10 mouse cellular contexts compared by ENCODE assay signal in the genomic region with DNA sequence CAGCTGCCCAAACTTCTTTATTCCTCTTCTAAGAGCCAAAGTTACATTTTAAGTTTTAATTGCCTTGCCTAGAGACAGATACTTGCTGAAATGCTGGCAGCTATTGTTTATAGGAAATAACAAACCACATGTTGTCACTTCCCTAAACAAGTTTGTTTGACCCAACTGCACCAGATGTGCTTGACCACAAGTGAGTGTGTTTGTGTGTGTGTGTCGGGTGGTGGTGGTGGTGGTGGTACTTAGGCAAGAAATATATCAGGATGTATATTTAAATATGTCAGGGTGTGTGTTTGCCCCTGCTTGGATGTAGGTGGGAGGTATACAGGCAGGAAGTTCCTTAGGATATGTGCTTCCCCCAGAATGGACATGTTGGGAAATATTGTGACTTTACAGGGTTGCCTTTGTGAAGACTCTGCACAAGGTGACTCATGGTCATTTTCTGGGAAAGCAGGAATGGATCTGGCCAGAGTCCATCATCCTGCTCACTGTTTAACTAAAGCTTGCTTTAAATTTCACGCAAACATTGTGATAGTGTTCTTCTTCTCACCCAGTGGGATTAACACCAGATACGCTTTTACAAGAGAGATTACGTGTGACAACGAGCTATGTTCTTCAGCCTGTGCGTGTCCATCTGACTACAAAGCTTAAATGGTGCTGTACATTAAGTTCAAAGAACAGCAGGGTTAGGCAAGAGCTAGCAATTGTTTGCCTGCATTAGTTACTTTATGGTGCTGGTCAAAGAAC. TPM values are rescaled to one million over a fixed set of nuclear protein-coding genes. Genes with fewer than 3 reads are reported as not detected.
DNase-seq lines count a peak whose midpoint lies in the region; ATAC-seq and TF ChIP-seq lines count a peak whose summit lies in the region.
"Had no signal": no experiment of that assay in that cellular context is flagged by ENCODE, and none has a peak within 500 bp of the region (broad histone marks: within the 10 kb centered on the region; RNA-seq: fewer than 3 reads in every experiment).

No protein-coding gene starts in this region.

- H3K9ac ChIP-seq in heart, embryonic 11.5 days (ENCODE audit: low read depth, low read length) = no peak overlapping the region
- H3K9ac ChIP-seq in midbrain, embryonic 14.5 days (replicated peaks; ENCODE audit: low read length) = no peak overlapping the region
- H3K9ac ChIP-seq in midbrain, postnatal 0 days (replicated peaks; ENCODE audit: low read length, poor library complexity, severe bottlenecking) = no peak overlapping the region
- no peak overlapping the region for H3K9ac ChIP-seq in hindbrain, postnatal 0 days (replicated peaks; ENCODE audit: low read length)
- H3K9ac ChIP-seq in stomach, embryonic 14.5 days (replicated peaks; ENCODE audit: low read depth, low read length) = no peak overlapping the region

- H3K27me3 ChIP-seq in heart, embryonic 11.5 days (ENCODE audit: control insufficient read depth, insufficient read depth, low read length) = no peaks in the 10 kb centered on the region
- no peaks in the 10 kb centered on the region for H3K27me3 ChIP-seq in midbrain, embryonic 14.5 days (ENCODE audit: control insufficient read depth, insufficient read depth, low read length)
- H3K27me3 ChIP-seq in midbrain, postnatal 0 days (ENCODE audit: insufficient read depth, low read length) = no peaks in the 10 kb centered on the region
- H3K27me3 ChIP-seq in hindbrain, postnatal 0 days (ENCODE audit: insufficient read depth, low read length) = no peaks in the 10 kb centered on the region
- H3K27me3 ChIP-seq in stomach, embryonic 14.5 days (ENCODE audit: control insufficient read depth, insufficient read depth, low read length) = no peaks in the 10 kb centered on the region

- ATAC-seq in heart, embryonic 11.5 days (replicated peaks; ENCODE audit: insufficient number of reproducible peaks, low FRiP score, low TSS enrichment) = no peak
- ATAC-seq in midbrain, embryonic 14.5 days (ENCODE audit: low FRiP score, low TSS enrichment) = no peak
- no peak; the same call in 1 of the 2 replicates for ATAC-seq in midbrain, postnatal 0 days (ENCODE audit: low FRiP score)
- ATAC-seq in hindbrain, postnatal 0 days = peak; percentile 22; the same call in 1 of the 2 replicates
- ATAC-seq in stomach, embryonic 14.5 days (ENCODE audit: insufficient number of reproducible peaks, insufficient read depth, low FRiP score, low read depth) = peak; percentile 19; the same call in 1 of the 2 replicates

- TF ChIP-seq CTCF in midbrain, postnatal 0 days (IDR thresholded peaks at IDR 0.05) = no peak
- no peak for TF ChIP-seq CTCF in hindbrain, postnatal 0 days (IDR thresholded peaks at IDR 0.05; ENCODE audit: low read depth)

- intact Hi-C loops in heart, postnatal 10 days (cut with DNase I) = loop anchor here (10.0 kb wide), 1 partner anchor 50 kb away; no protein-coding TSS in a partner anchor

- H3K9me3 ChIP-seq in heart, embryonic 11.5 days (replicated peaks; ENCODE audit: control insufficient read depth, low read length) = no peaks in the 10 kb centered on the region
- no peaks in the 10 kb centered on the region for H3K9me3 ChIP-seq in midbrain, embryonic 14.5 days (ENCODE audit: control insufficient read depth, low read length)
- H3K9me3 ChIP-seq in midbrain, postnatal 0 days (ENCODE audit: low read length) = no peaks in the 10 kb centered on the region
- H3K9me3 ChIP-seq in hindbrain, postnatal 0 days (ENCODE audit: low read length) = no peaks in the 10 kb centered on the region
- H3K9me3 ChIP-seq in stomach, embryonic 14.5 days (ENCODE audit: control insufficient read depth, low read depth, low read length) = no peaks in the 10 kb centered on the region

- peak overlapping the region; percentile 53; the same call in 1 of the 2 replicates for H3K4me2 ChIP-seq in heart, embryonic 11.5 days
- H3K4me2 ChIP-seq in midbrain, embryonic 14.5 days (ENCODE audit: low read length) = no peak overlapping the region
- no peak overlapping the region for H3K4me2 ChIP-seq in midbrain, postnatal 0 days (ENCODE audit: low read depth, low read length, poor library complexity, severe bottlenecking)
- H3K4me2 ChIP-seq in hindbrain, postnatal 0 days (ENCODE audit: low read depth, low read length) = no peak overlapping the region; the same call in 1 of the 2 replicates
- H3K4me2 ChIP-seq in stomach, embryonic 14.5 days (replicated peaks; ENCODE audit: low read depth, low read length) = no peak overlapping the region

- WGBS in heart, embryonic 11.5 days (ENCODE audit: insufficient replicate concordance) = 63% methylated on average over 6 of the region's 6 CpGs
- 67% methylated on average over 6 of the region's 6 CpGs for WGBS in midbrain, embryonic 14.5 days
- 57% methylated on average over 6 of the region's 6 CpGs for WGBS in midbrain, postnatal 0 days
- 66% methylated on average over 6 of the region's 6 CpGs for WGBS in hindbrain, postnatal 0 days
- 57% methylated on average over 6 of the region's 6 CpGs for WGBS in stomach, embryonic 14.5 days

- H3K27ac ChIP-seq in heart, embryonic 11.5 days (ENCODE audit: low read depth, low read length) = no peak overlapping the region
- peak overlapping the region; percentile 85; the same call in 1 of the 2 replicates for H3K27ac ChIP-seq in midbrain, embryonic 14.5 days (replicated peaks; ENCODE audit: low read depth, low read length)
- no peak overlapping the region for H3K27ac ChIP-seq in midbrain, postnatal 0 days (ENCODE audit: low read depth, low read length)
- no peak overlapping the region for H3K27ac ChIP-seq in hindbrain, postnatal 0 days
- no peak overlapping the region for H3K27ac ChIP-seq in stomach, embryonic 14.5 days (ENCODE audit: low read length)

- no peak for DNase-seq in heart, postnatal 10 days
- DNase-seq in midbrain, embryonic 14.5 days = no peak
- no peak for DNase-seq in midbrain, postnatal 0 days (ENCODE audit: low spot score)
- DNase-seq in hindbrain, postnatal 0 days (ENCODE audit: low spot score) = no peak
- DNase-seq in spleen, postnatal 4 days (ENCODE audit: low spot score in 2 of 2) = no peak
- DNase-seq in thymus, postnatal 36 days = no peak
- DNase-seq: thymus, adult 18-20 months had no signal

- H3K36me3 ChIP-seq in heart, embryonic 11.5 days (ENCODE audit: control insufficient read depth, insufficient read depth, low read length) = no peaks in the 10 kb centered on the region
- no peaks in the 10 kb centered on the region for H3K36me3 ChIP-seq in midbrain, embryonic 14.5 days (ENCODE audit: control insufficient read depth, insufficient read depth, low read length)
- H3K36me3 ChIP-seq in midbrain, postnatal 0 days (ENCODE audit: insufficient read depth, low read length) = no peaks in the 10 kb centered on the region
- H3K36me3 ChIP-seq in hindbrain, postnatal 0 days (ENCODE audit: insufficient read depth, low read length) = no peaks in the 10 kb centered on the region
- no peaks in the 10 kb centered on the region for H3K36me3 ChIP-seq in stomach, embryonic 14.5 days (ENCODE audit: control insufficient read depth, insufficient read depth, low read length)

- no peak overlapping the region for H3K4me3 ChIP-seq in heart, embryonic 11.5 days (ENCODE audit: low read depth, low read length)
- H3K4me3 ChIP-seq in midbrain, embryonic 14.5 days (replicated peaks; ENCODE audit: low read depth, low read length) = no peak overlapping the region
- no peak overlapping the region for H3K4me3 ChIP-seq in midbrain, postnatal 0 days (ENCODE audit: low read depth, low read length)
- H3K4me3 ChIP-seq in hindbrain, postnatal 0 days (ENCODE audit: low read length) = no peak overlapping the region
- H3K4me3 ChIP-seq in stomach, embryonic 14.5 days (ENCODE audit: low read depth, low read length) = no peak overlapping the region

- H3K4me1 ChIP-seq in heart, embryonic 11.5 days (ENCODE audit: control insufficient read depth, insufficient read depth, low read length) = peaks cover 4% of the 10 kb centered on the region; the same call in 1 of the 2 replicates
- H3K4me1 ChIP-seq in midbrain, embryonic 14.5 days (ENCODE audit: control insufficient read depth, insufficient read depth, low read length) = 0 out of 2 replicates have a peak, but pooled peaks cover 6% of the 10 kb centered on the region
- 0 out of 2 replicates have a peak, but pooled peaks cover 4% of the 10 kb centered on the region for H3K4me1 ChIP-seq in midbrain, postnatal 0 days (ENCODE audit: insufficient read depth, low read length)
- H3K4me1 ChIP-seq in hindbrain, postnatal 0 days (ENCODE audit: insufficient read depth, low read length) = no peaks in the 10 kb centered on the region
- H3K4me1 ChIP-seq in stomach, embryonic 14.5 days (ENCODE audit: control insufficient read depth, insufficient read depth, low read length) = no peaks in the 10 kb centered on the region

RNA-seq across cellular contexts. Expression of a gene that starts 32.2 kb away (rescaled TPM):
- 257 and 291 TPM in 2 replicates for polyA plus RNA-seq in heart, embryonic 11.5 days (2014; fragmentation: Nextera tagmentation; extraction: Ambion mirVana)
- 1,000 to 10,000 TPM; 1,366 to 1,415 TPM for total RNA-seq in heart, postnatal 10 days (2021)
- polyA plus RNA-seq in midbrain, embryonic 14.5 days (2014; fragmentation: Nextera tagmentation; extraction: Ambion mirVana) = 27.9 and 41.1 TPM in 2 replicates
- 5.4 and 5.8 TPM in 2 replicates for total RNA-seq in midbrain, postnatal 0 days (2014; rRNA removed)
- polyA plus RNA-seq in midbrain, postnatal 0 days (2015; fragmentation: Nextera tagmentation; extraction: Ambion mirVana) = 55.4 and 59.5 TPM in 2 replicates
- total RNA-seq in hindbrain, postnatal 0 days (2014; rRNA removed) = 7.5 and 7.8 TPM in 2 replicates
- 96.9 and 111 TPM in 2 replicates for polyA plus RNA-seq in hindbrain, postnatal 0 days (2015; fragmentation: Nextera tagmentation; extraction: Ambion mirVana)
- 100 and 114 TPM in 2 replicates for polyA plus RNA-seq in stomach, embryonic 14.5 days (2014; fragmentation: Nextera tagmentation; extraction: Ambion mirVana)

RNA-seq across cellular contexts. Expression of a gene that starts 49.9 kb away (rescaled TPM):
- polyA plus RNA-seq in heart, embryonic 11.5 days (2014; fragmentation: Nextera tagmentation; extraction: Ambion mirVana) = 829 and 847 TPM in 2 replicates
- total RNA-seq in heart, postnatal 10 days (2021) = 10 to 100 TPM; 14.1 to 24.4 TPM
- 0.30 TPM in 1 of 2 replicates, not detected in the other for polyA plus RNA-seq in midbrain, embryonic 14.5 days (2014; fragmentation: Nextera tagmentation; extraction: Ambion mirVana)
- 0.38 and 2.6 TPM in 2 replicates for total RNA-seq in midbrain, postnatal 0 days (2014; rRNA removed)
- polyA plus RNA-seq in midbrain, postnatal 0 days (2015; fragmentation: Nextera tagmentation; extraction: Ambion mirVana) = 0.43 and 1.3 TPM in 2 replicates
- total RNA-seq in hindbrain, postnatal 0 days (2014; rRNA removed) = 0.99 and 8.7 TPM in 2 replicates
- 0.28 and 0.58 TPM in 2 replicates for polyA plus RNA-seq in hindbrain, postnatal 0 days (2015; fragmentation: Nextera tagmentation; extraction: Ambion mirVana)
- 14.9 and 19.0 TPM in 2 replicates for polyA plus RNA-seq in stomach, embryonic 14.5 days (2014; fragmentation: Nextera tagmentation; extraction: Ambion mirVana)
- polyA plus RNA-seq: liver, adult 2 months had no signal

Comparison
In these comparisons a context has a peak if more than half of its experiments do, and no peak if none do; other contexts are left out.
1. ATAC-seq: peak in hindbrain, postnatal 0 days (single experiment) and stomach, embryonic 14.5 days (single experiment); none in heart, embryonic 11.5 days (single experiment), midbrain, embryonic 14.5 days (single experiment) and midbrain, postnatal 0 days (single experiment).
2. RNA of a gene that starts 49.9 kb away (polyA plus RNA-seq): 829 to 847 TPM in heart, embryonic 11.5 days; 14.9 to 19.0 TPM in stomach, embryonic 14.5 days, 0.43 to 1.3 TPM in midbrain, postnatal 0 days, 0.28 to 0.58 TPM in hindbrain, postnatal 0 days and 0.30 TPM in midbrain, embryonic 14.5 days; every median in the first group is over 10 times any median in the second.